Mouse (Mus musculus) brain, embryonic 14.5 days (tissue): ENCODE data around the gene Mrpl24.

Source experiments
- CTCF ChIP-seq: fragments of 200-500 bp; IDR thresholded peaks from 2 replicates; pipeline ENCODE4 v1.5.1; 2012; ENCODE audit warnings: inconsistent platforms, mild to moderate bottlenecking, moderate library complexity, borderline replicate concordance; ENCODE audit not compliant: insufficient read depth, insufficient read length; ENCODE audit errors: extremely low read depth
- POLR2A ChIP-seq: fragments of 200-500 bp; IDR thresholded peaks from 2 replicates; pipeline ENCODE4 v1.6.1; 2012; ENCODE audit warnings: mild to moderate bottlenecking, inconsistent platforms, borderline replicate concordance; ENCODE audit not compliant: poor library complexity, insufficient read depth, insufficient read length, severe bottlenecking; ENCODE audit errors: extremely low read depth

GRCm38 (mm10) chr3:87943586-87943985, 24.3 kb downstream of the Mrpl24 start:
- TF ChIP-seq POLR2A = no peak
- TF ChIP-seq CTCF = no peak
